Mouse (Mus musculus) midbrain, embryonic 14.5 days (tissue): ENCODE data around the gene Glipr1. TPM values are rescaled to one million over a fixed set of nuclear protein-coding genes. Genes with fewer than 3 reads are reported as not detected.

ENCODE experiments used
- ATAC-seq: fragments of 200-750 bp; cut with Nextera tagmentation; 2 replicates; pipeline ENCODE4 v1.8.0; 2017; ENCODE audit warnings: moderate number of reproducible peaks, moderate library complexity; ENCODE audit not compliant: low FRiP score, low TSS enrichment
- DNase-seq: peaks from one replicate; pipeline ENCODE4 v3.0.0-alpha.2; 2015
- H3K27ac ChIP-seq: fragments of 300-500 bp; sonication (generic); replicated peaks from 2 replicates; pipeline ENCODE4 v1.5.1; 2014; ENCODE audit warnings: mild to moderate bottlenecking, low read depth, low read length, moderate library complexity
- H3K27me3 ChIP-seq: fragments of 300-500 bp; sonication (generic); 2 replicates; pipeline ENCODE4 v1.6.1; 2014; ENCODE audit warnings: low read length, control low read depth, mixed read lengths; ENCODE audit not compliant: control insufficient read depth, insufficient read depth
- H3K36me3 ChIP-seq: fragments of 300-500 bp; sonication (generic); 2 replicates; pipeline ENCODE4 v1.6.1; 2014; ENCODE audit warnings: low read length, control low read depth; ENCODE audit not compliant: control insufficient read depth, insufficient read depth
- H3K4me1 ChIP-seq: fragments of 300-500 bp; sonication (generic); 2 replicates; pipeline ENCODE4 v1.6.1; 2014; ENCODE audit warnings: mild to moderate bottlenecking, antibody characterized with exemption, low read length, control low read depth; ENCODE audit not compliant: control insufficient read depth, insufficient read depth
- H3K4me2 ChIP-seq: fragments of 300-500 bp; sonication (generic); 2 replicates; pipeline ENCODE4 v1.6.1; 2014; ENCODE audit warnings: mild to moderate bottlenecking, low read length, moderate library complexity
- H3K4me3 ChIP-seq: fragments of 300-500 bp; sonication (generic); replicated peaks from 2 replicates; pipeline ENCODE4 v1.5.1; 2014; ENCODE audit warnings: low read depth, low read length
- H3K9ac ChIP-seq: fragments of 300-500 bp; sonication (generic); replicated peaks from 2 replicates; pipeline ENCODE4 v1.6.1; 2014; ENCODE audit warnings: mild to moderate bottlenecking, low read length, moderate library complexity
- H3K9me3 ChIP-seq: fragments of 300-500 bp; sonication (generic); 2 replicates; pipeline ENCODE4 v1.6.1; 2016; ENCODE audit warnings: low read length, control low read depth, mixed read lengths; ENCODE audit not compliant: control insufficient read depth
- WGBS: fragments of 180-500 bp; shearing (Covaris S2); extraction: QIAGEN DNeasy Blood & Tissue Kit; methylation state at CpG from one replicate; pipeline ENCODE4 v1.1.7; 2014; 5-methylcytosine and 5-hydroxymethylcytosine counted together
- polyA plus RNA-seq: library from polyadenylated mRNA; unstranded; fragments of >200 nt; fragmentation: Nextera tagmentation; extraction: Ambion mirVana; gene quantifications from 2 replicates; pipeline ENCODE4 v1.2.1, GENCODE M21; 2014

Glipr1 gene
- polyA plus RNA-seq, 1 experiment from 2014 or later, result 0.42 TPM

- ATAC-seq (no peak), DNase-seq (no peak)
- H3K27ac ChIP-seq, result no peak overlapping the region
- no peak overlapping the region for H3K4me2 ChIP-seq
- no peaks in the 10 kb centered on the region for H3K27me3 ChIP-seq
- no peak overlapping the region for H3K4me3 ChIP-seq
- H3K36me3 ChIP-seq, result no peaks in the 10 kb centered on the region
- no peaks in the 10 kb centered on the region for H3K4me1 ChIP-seq
- H3K9ac ChIP-seq, result no peak overlapping the region
- no peaks in the 10 kb centered on the region for H3K9me3 ChIP-seq
- WGBS, result 92% methylated on average over 2 of the region's 2 CpGs
These were observed 46.6 kb downstream of the Glipr1 start for GRCm38 (mm10) chr10:111955836-111956235.

GRCm38 (mm10) chr10:111949008-111949407, 53.4 kb downstream of the Glipr1 start:
- no peak overlapping the region for H3K4me2 ChIP-seq
- 6% methylated on average over 4 of the region's 4 CpGs for WGBS
- no peak overlapping the region for H3K27ac ChIP-seq
- no peaks in the 10 kb centered on the region for H3K9me3 ChIP-seq
- no peak overlapping the region for H3K9ac ChIP-seq
- no peak overlapping the region for H3K4me3 ChIP-seq
- DNase-seq (no peak), ATAC-seq (no peak)
- H3K36me3 ChIP-seq, result no peaks in the 10 kb centered on the region
- no peaks in the 10 kb centered on the region for H3K27me3 ChIP-seq
- no peaks in the 10 kb centered on the region for H3K4me1 ChIP-seq

GRCm38 (mm10) chr10:111948041-111948440, 54.4 kb downstream of the Glipr1 start:
- WGBS, result 91% methylated on average over 1 of the region's 1 CpGs
- no peak overlapping the region for H3K4me3 ChIP-seq
- DNase-seq, result no peak
- no peaks in the 10 kb centered on the region for H3K36me3 ChIP-seq
- no peak overlapping the region for H3K27ac ChIP-seq
- H3K4me2 ChIP-seq, result no peak overlapping the region
- no peaks in the 10 kb centered on the region for H3K27me3 ChIP-seq
- no peak overlapping the region for H3K9ac ChIP-seq
- ATAC-seq, result no peak
- no peaks in the 10 kb centered on the region for H3K9me3 ChIP-seq
- no peaks in the 10 kb centered on the region for H3K4me1 ChIP-seq

DNA sequence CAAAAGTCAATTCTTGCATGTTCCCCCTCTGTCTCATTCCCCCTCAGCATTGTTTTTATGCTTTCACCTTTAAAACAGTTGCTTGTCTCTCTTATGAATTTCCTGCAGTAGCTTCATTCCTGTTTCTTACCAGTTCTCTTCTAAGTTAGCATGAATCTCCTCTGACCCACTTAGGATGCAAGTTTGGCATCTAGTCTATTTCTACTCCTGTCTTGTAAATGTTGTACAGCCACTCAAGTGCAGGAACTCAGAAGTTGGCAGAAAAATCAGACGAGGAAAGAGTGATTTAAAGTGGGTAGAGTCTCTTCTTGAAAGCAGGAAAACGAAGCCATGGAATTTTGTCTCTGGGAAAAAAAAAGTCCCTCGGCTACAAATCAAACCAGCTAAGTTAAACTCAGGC, 56.9 kb downstream of the Glipr1 start:
- ATAC-seq (no peak), DNase-seq (no peak)
- WGBS, result 88% methylated on average over 3 of the region's 3 CpGs
- Histone ChIP-seq H3K9ac (no peak overlapping the region), H3K4me1 (no peaks in the 10 kb centered on the region), H3K36me3 (no peaks in the 10 kb centered on the region), H3K27me3 (no peaks in the 10 kb centered on the region), H3K4me2 (no peak overlapping the region), H3K4me3 (no peak overlapping the region), H3K27ac (no peak overlapping the region), H3K9me3 (no peaks in the 10 kb centered on the region)

- no peaks in the 10 kb centered on the region for H3K9me3 ChIP-seq
- H3K9ac ChIP-seq, result no peak overlapping the region
- H3K27me3 ChIP-seq, result no peaks in the 10 kb centered on the region
- H3K27ac ChIP-seq, result no peak overlapping the region
- DNase-seq, result no peak
- no peak for ATAC-seq
- no peaks in the 10 kb centered on the region for H3K36me3 ChIP-seq
- H3K4me3 ChIP-seq, result no peak overlapping the region
- 88% methylated on average over 7 of the region's 7 CpGs for WGBS
- no peaks in the 10 kb centered on the region for H3K4me1 ChIP-seq
- no peak overlapping the region for H3K4me2 ChIP-seq
These were observed 59.4 kb downstream of the Glipr1 start for GRCm38 (mm10) chr10:111943026-111943425.

- WGBS, result 87% methylated on average over 5 of the region's 5 CpGs
- H3K4me1 ChIP-seq, result peaks cover 10% of the 10 kb centered on the region; the same call in 1 of the 2 replicates
- no peaks in the 10 kb centered on the region for H3K27me3 ChIP-seq
- no peak overlapping the region for H3K4me2 ChIP-seq
- DNase-seq (no peak), ATAC-seq (no peak)
- no peak overlapping the region for H3K27ac ChIP-seq
- H3K4me3 ChIP-seq, result no peak overlapping the region
- no peaks in the 10 kb centered on the region for H3K36me3 ChIP-seq
- no peaks in the 10 kb centered on the region for H3K9me3 ChIP-seq
- no peak overlapping the region for H3K9ac ChIP-seq
These were observed 65.3 kb downstream of the Glipr1 start for GRCm38 (mm10) chr10:111937146-111937534.

DNA sequence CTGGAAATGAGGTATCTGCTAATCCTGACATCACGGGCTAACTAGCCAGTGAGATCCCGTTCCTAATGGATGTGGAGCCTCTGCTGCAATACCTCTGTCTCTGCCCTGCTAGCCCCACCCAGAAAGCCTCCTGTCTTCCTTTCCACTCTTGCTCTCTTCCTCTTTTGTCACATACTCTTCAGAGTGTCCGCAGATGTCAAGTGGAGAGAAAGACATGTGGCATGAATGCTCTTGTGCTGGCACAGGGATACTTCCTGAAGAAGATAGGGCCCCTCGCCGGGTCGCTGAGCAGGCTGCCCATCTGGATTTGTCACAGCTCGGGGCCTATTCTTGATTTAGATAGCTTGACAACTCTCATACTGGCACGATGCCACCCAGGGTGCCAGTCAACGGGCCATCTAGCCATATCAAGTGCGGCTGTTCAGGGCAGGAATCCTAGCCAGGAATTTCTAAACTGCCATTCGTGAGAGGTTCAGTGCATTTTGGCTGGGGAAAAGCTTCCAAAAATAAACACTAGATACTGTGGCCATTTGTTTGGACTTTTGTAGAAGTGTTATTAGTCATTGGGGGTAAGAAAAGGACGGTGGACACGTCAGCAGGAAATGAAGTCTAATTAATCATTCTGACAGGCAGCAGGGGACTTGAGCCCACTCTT, 65.8 kb downstream of the Glipr1 start:
- 0 out of 2 replicates have a peak overlapping the region, but pooled peaks have one; percentile 2 for H3K27ac ChIP-seq
- no peak for ATAC-seq
- whole genome bisulfite sequencing, result 33% methylated on average over 13 of the region's 13 CpGs

GRCm38 (mm10) chr10:111936021-111936420, 66.4 kb downstream of the Glipr1 start:
- Histone ChIP-seq H3K27ac (no peak overlapping the region), H3K9me3 (no peaks in the 10 kb centered on the region), H3K36me3 (no peaks in the 10 kb centered on the region), H3K27me3 (no peaks in the 10 kb centered on the region), H3K4me2 (no peak overlapping the region), H3K4me1 (peaks cover 10% of the 10 kb centered on the region; the same call in 1 of the 2 replicates), H3K4me3 (no peak overlapping the region), H3K9ac (no peak overlapping the region)
- ATAC-seq, result no peak
- 84% methylated on average over 4 of the region's 4 CpGs for WGBS
- no peak for DNase-seq

More for the DNA sequence above, 65.8 kb downstream of the Glipr1 start:
- H3K9ac ChIP-seq, result no peak overlapping the region
- H3K4me3 ChIP-seq, result no peak overlapping the region
- no peaks in the 10 kb centered on the region for H3K36me3 ChIP-seq
- DNase-seq, result peak; percentile 66
- no peaks in the 10 kb centered on the region for H3K27me3 ChIP-seq
- peaks cover 10% of the 10 kb centered on the region; the same call in 1 of the 2 replicates for H3K4me1 ChIP-seq
- H3K4me2 ChIP-seq, result no peak overlapping the region
- H3K9me3 ChIP-seq, result no peaks in the 10 kb centered on the region
